Mouse (Mus musculus): ENCODE data around the gene Card11.
A peak's percentile ranks its signal among the peaks of the same experiment; 100 is the strongest.

Gene Card11

DNA sequence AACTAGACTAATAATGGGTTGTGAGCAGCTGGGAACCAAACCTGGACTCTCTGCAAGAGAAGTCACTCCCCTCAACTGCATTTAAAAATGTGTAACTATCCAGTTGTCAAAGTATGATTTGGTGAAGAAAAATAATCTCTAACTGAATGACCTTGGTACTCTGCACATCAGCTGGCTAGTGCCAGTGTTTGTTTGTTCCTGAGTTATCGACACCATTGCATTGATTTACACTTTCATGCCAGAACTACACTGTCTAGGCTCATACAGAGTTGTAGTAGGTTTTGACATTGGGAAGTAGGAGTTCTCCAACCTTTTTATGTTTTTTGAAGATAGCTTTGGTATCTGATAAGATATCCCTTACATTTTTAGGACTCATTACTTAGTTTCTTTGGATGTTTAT, 81.9 kb downstream of the Card11 start:
- DNase-seq (ENCODE audit: low spot score in 2 of 2): no peak

DNA sequence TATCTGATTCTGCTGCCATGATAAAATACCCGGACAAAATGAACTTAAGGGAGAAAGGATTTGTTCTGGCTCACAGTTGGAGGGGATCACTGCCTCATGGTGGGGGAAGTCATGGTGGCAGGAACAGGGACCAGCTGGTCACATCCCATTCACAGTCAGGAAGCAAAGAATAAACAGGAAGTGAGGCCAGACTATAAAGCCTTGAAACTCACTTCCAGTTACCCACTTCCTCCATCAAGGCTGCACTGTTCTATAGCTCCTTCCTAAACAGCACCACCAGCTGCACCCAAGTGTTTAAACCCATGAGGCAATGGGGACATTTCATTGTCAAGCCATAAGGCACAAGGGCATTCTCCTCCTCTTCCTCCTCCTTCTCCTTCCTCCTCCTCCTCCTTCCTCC, 82.6 kb downstream of the Card11 start:
- no peak for DNase-seq (ENCODE audit: low spot score in 2 of 2)

DNA sequence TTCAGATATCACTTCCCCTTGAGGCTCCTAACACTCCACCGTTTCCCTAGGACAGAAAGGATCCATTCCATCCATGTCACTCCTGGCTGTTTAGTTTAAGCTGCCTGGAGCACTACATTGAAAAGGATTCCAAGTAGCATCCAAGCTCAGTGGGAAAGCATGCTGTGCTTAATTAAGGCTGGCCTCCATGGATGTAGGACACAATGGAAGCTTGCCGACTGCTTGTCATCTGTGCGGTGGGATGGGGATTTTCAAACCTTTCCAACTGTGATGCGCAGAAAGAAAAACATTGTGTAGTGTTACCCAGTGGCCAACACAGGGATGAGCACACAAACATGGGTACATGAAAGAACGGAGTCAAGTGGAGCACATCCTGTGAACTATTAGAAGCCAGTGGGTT, 89.5 kb downstream of the Card11 start:
- no peak for DNase-seq (ENCODE audit: low spot score in 2 of 2)

- DNase-seq (ENCODE audit: low spot score in 2 of 2): no peak
Measured at GRCm38 (mm10) chr5:140900866-140901265, 99.5 kb downstream of the Card11 start.

- DNase-seq (ENCODE audit: low spot score in 2 of 2): no peak
Measured at GRCm38 (mm10) chr5:140891080-140891479, 109.3 kb downstream of the Card11 start.

- no peak for DNase-seq (ENCODE audit: low spot score in 2 of 2)
Measured at GRCm38 (mm10) chr5:140890050-140890449, 110.3 kb downstream of the Card11 start.

- DNase-seq (ENCODE audit: low spot score in 2 of 2): peak in 1 of 2 experiments; percentile 36
Measured at GRCm38 (mm10) chr5:140889539-140889938, 110.8 kb downstream of the Card11 start.

- DNase-seq (ENCODE audit: low spot score in 2 of 2): no peak
Measured at GRCm38 (mm10) chr5:140887871-140888270, 112.5 kb downstream of the Card11 start.

GRCm38 (mm10) chr5:140884966-140885365, 115.4 kb downstream of the Card11 start:
- DNase-seq (ENCODE audit: low spot score in 2 of 2): no peak

GRCm38 (mm10) chr5:140882391-140882790, 118.0 kb downstream of the Card11 start:
- DNase-seq (ENCODE audit: low spot score in 2 of 2): no peak

DNA sequence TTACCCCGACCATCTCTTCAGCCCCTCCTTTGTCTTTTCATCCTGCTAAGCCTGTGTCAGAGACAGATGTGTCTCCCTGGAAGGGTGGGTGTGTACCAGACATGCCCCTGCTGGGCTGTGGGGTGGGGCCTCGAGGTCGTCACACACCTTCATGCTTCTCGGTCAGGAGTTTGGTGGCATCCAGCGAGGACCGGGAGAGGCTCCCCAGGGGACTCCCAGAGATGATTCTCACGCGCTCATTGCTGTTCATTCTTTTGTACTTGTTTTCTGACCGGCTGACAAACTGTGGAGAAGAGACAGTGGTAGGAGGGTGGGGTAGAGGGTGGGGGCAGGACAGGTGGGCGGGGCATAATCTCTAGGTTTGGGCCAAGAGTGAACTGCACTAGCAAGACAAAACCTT, 120.2 kb downstream of the Card11 start:
- DNase-seq (ENCODE audit: low spot score in 2 of 2): no peak

- no peak for DNase-seq (ENCODE audit: low spot score in 2 of 2)
Measured at GRCm38 (mm10) chr5:140878644-140879043, 121.7 kb downstream of the Card11 start.

GRCm38 (mm10) chr5:140873736-140874307, 126.6 kb downstream of the Card11 start:
- no peak for DNase-seq (ENCODE audit: low spot score in 2 of 2)

GRCm38 (mm10) chr5:140873039-140873551, 127.3 kb downstream of the Card11 start:
- no peak for DNase-seq (ENCODE audit: low spot score in 2 of 2)

DNA sequence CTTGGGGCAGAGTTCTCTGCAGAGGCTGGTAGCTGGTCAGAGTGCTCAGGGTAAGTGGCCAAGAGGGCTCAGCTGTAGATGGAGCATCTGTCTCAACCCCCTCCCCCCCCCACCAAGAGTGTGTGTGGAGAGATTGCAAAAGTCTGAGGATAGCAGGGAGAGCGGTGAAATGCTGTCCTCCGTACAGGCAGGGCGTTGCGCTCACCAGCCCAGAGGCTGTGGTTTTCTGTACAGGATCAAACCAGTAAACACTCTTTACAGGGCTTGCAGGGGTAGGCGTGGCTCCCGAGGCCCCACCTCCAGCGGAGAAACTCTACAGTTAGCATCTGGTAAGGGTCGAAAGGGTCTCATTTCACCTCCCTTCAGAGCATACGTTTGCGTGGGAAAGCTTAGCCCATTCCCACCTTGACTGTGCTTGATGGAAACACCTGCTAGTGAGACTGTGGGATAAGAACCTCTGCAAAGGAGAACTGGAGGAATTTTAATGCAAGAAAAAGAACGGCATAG, 127.8 kb downstream of the Card11 start:
- DNase-seq (ENCODE audit: low spot score in 2 of 2): no peak

GRCm38 (mm10) chr5:140871241-140871640, 129.1 kb downstream of the Card11 start:
- no peak for DNase-seq (ENCODE audit: low spot score in 2 of 2)

DNA sequence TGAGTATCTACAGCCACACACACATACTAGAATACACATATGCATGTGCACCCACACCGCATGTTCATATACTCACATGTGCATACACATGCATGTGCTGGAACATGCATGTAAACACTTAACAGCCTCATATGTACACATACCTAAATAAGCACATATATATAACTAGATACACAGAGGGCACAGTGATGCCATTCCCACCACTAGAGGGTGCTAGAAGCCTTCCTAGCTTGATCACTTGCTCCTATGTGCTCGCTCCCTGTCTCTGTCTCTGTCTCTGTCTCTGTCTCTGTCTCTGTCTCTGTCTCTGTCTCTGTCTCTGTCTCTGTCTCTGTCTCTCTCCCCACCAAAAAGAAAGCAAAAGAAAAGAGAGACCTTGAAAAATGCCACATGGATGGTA, 131.3 kb downstream of the Card11 start:
- peak in 1 of 2 experiments; percentile 58 for DNase-seq (ENCODE audit: low spot score in 2 of 2)

DNA sequence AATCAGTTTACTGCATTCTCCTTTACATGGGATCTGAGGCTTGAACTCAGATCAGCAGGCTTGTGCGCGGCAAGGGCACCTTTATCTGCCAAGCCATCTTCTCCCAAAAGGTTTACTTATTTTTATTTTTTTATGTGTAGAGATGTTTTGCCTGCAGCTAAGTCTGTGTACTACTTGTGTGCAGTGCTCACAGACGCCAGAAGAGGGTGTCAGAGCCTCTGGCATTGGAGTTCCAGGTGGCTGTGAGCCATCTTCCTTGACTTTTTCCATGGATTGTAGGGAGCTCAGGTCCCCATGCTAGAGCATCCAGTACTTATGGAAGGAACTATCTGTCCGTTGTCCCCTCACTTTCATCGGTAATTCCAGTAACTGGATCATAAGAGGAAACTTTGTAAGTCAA, 140.7 kb downstream of the Card11 start:
- no peak for DNase-seq (ENCODE audit: low spot score in 2 of 2)

GRCm38 (mm10) chr5:140858335-140858734, 142.0 kb downstream of the Card11 start:
- DNase-seq (ENCODE audit: low spot score in 2 of 2): no peak

DNA sequence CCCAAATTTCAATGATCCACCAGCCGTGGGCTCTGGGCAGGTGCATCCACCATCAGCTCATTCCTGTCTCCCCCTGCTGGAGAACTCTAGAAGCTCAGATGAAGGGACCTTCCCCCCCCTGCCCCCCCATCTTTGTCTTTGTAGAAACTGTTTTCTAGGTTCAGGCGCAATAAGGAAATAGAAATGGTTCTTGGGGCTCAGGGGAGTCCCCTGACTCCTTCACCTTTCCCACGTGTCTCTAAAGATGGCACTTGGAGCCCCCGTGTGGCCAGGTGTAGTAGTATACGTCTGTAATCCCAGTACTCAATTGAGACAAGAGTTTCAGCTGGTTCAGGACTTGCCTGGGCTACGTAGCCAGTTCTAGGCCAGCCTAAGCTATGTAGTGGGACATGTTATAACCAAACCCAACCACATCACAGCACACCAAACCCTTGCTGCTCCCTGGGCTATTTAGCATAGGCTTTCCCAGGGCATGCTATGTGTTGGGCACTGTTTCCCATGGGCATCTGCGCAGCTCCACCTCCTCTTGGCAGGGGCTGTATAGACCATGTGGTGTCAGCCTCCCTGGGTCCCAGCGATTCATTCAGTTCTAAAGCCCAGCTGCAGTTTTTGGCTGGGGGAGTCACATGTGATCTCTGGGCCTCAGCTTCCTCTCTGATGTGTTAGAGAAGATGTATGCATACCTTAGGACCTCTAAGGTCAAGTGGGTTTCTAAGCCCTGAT, 142.8 kb downstream of the Card11 start:
- no peak for DNase-seq (ENCODE audit: low spot score in 2 of 2)

- DNase-seq (ENCODE audit: low spot score in 2 of 2): no peak
Measured at GRCm38 (mm10) chr5:140855909-140856530, 144.4 kb downstream of the Card11 start.

GRCm38 (mm10) chr5:140854700-140855099, 145.7 kb downstream of the Card11 start:
- DNase-seq (ENCODE audit: low spot score in 2 of 2): no peak

GRCm38 (mm10) chr5:140853723-140854122, 146.7 kb downstream of the Card11 start:
- no peak for DNase-seq (ENCODE audit: low spot score in 2 of 2)
